Mouse (Mus musculus): ENCODE data around the gene Mfsd8.
"Not testable (repeated sequence)": the region's sequence is repeated elsewhere in the genome, so short reads cannot be mapped to it uniquely, and the experiment has no call there.

- TF ChIP-seq POLR2AphosphoS2 (IDR thresholded peaks at IDR 0.05; ENCODE audit: low read depth, low read length); USF2 (conservative IDR thresholded peaks at IDR 0.05; ENCODE audit: low read depth, low read length); POLR2A (IDR thresholded peaks at IDR 0.05; ENCODE audit: low read depth, low read length); EP300 (IDR thresholded peaks at IDR 0.05; ENCODE audit: low read length); CTCF (conservative IDR thresholded peaks at IDR 0.05 in 1 of 2, IDR thresholded peaks at IDR 0.05 in 1 of 2; ENCODE audit: low read depth in 2 of 2, low read length in 2 of 2); MEF2A (IDR thresholded peaks at IDR 0.05; ENCODE audit: borderline replicate concordance, low read depth, low read length); MAX (IDR thresholded peaks at IDR 0.05; ENCODE audit: low read length); USF1 (IDR thresholded peaks at IDR 0.05; ENCODE audit: low read depth, low read length): not testable (repeated sequence)
Observed at GRCm38 (mm10) chr3:40894336-40894735, 47.6 kb upstream of the Mfsd8 start.
